In genomic region chr19:24173608-24174523, GRCm38 (mm10) we compare ENCODE assay signal across 8 mouse cellular contexts. TPM values are rescaled to one million over a fixed set of nuclear protein-coding genes. Genes with fewer than 3 reads are reported as not detected.
DNase-seq lines count a peak whose midpoint lies in the region; ATAC-seq and TF ChIP-seq lines count a peak whose summit lies in the region.

No protein-coding gene starts in this region.

- peak; percentile 95 for ATAC-seq in hindbrain, embryonic 11.5 days (ENCODE audit: low FRiP score)
- peak; percentile 97 for ATAC-seq in lung, postnatal 0 days

- DNase-seq in MEL-GATA-1-ER (ENCODE audit: extremely low read depth, low read depth): peak; percentile 57
- peak; percentile 98 for DNase-seq in cerebellum, adult 2 months
- DNase-seq in frontal cortex, adult 2 months (ENCODE audit: extremely low spot score in 1 of 2, low spot score in 1 of 2): peak; percentile 75 to 91
- DNase-seq in hindbrain, embryonic 11.5 days (ENCODE audit: low spot score): peak; percentile 94
- peak; percentile 87 to 93 for DNase-seq in layer of hippocampus, postnatal 10 days (ENCODE audit: low spot score in 2 of 2)
- DNase-seq in lung, postnatal 0 days (ENCODE audit: low spot score): peak; percentile 95
- DNase-seq in ovary, postnatal 14 days (ENCODE audit: low spot score): peak; percentile 84
- peak; percentile 49 to 51 for DNase-seq in thymus, postnatal 10 days (ENCODE audit: low spot score in 2 of 2)

- no peaks in the 10 kb centered on the region for H3K4me1 ChIP-seq in cerebellum, adult 2 months (ENCODE audit: control insufficient read depth, insufficient read depth, low read length)
- no peaks in the 10 kb centered on the region for H3K4me1 ChIP-seq in hindbrain, embryonic 11.5 days (replicated peaks; ENCODE audit: control insufficient read depth, insufficient read depth, low read length)
- H3K4me1 ChIP-seq in lung, postnatal 0 days (ENCODE audit: insufficient read depth, low read depth, low read length): peaks cover 11% of the 10 kb centered on the region; the same call in 1 of the 2 replicates

- peak overlapping the region; percentile 90 for H3K9ac ChIP-seq in hindbrain, embryonic 11.5 days (ENCODE audit: low read depth, low read length)
- H3K9ac ChIP-seq in lung, postnatal 0 days (replicated peaks; ENCODE audit: low read depth): peak overlapping the region; percentile 79

- H3K4me3 ChIP-seq in cerebellum, adult 2 months (replicated peaks; ENCODE audit: insufficient read depth, low read depth, low read length): peak overlapping the region; percentile 83
- H3K4me3 ChIP-seq in hindbrain, embryonic 11.5 days (ENCODE audit: low read depth, low read length): peak overlapping the region; percentile 75
- H3K4me3 ChIP-seq in lung, postnatal 0 days (ENCODE audit: low read depth, low read length): peak overlapping the region; percentile 65

- peak; percentile 73 for TF ChIP-seq POLR2A in cerebellum, adult 2 months (IDR thresholded peaks at IDR 0.05; ENCODE audit: borderline replicate concordance, insufficient read depth, low read length)

- no peaks in the 10 kb centered on the region for H3K9me3 ChIP-seq in hindbrain, embryonic 11.5 days (ENCODE audit: control insufficient read depth, low read length)
- H3K9me3 ChIP-seq in lung, postnatal 0 days (ENCODE audit: low read length): no peaks in the 10 kb centered on the region

- H3K4me2 ChIP-seq in hindbrain, embryonic 11.5 days (replicated peaks; ENCODE audit: low read depth, low read length): peak overlapping the region; percentile 48
- peak overlapping the region; percentile 82 for H3K4me2 ChIP-seq in lung, postnatal 0 days (replicated peaks; ENCODE audit: low read depth, low read length)

- WGBS in cerebellum, adult 2 months: under 1% methylated on average over 103 of the region's 103 CpGs
- WGBS in hindbrain, embryonic 11.5 days: under 1% methylated on average over 75 of the region's 103 CpGs
- under 1% methylated on average over 69 of the region's 103 CpGs for WGBS in lung, postnatal 0 days

- TF ChIP-seq CTCF in cerebellum, adult 2 months (IDR thresholded peaks at IDR 0.05; ENCODE audit: borderline replicate concordance, insufficient read depth, low read depth, low read length): no peak
- peak; percentile 45 for TF ChIP-seq CTCF in lung, postnatal 0 days (IDR thresholded peaks at IDR 0.05)

- H3K27ac ChIP-seq in cerebellum, adult 2 months (ENCODE audit: insufficient read depth, low read length): peak overlapping the region; percentile 82
- peak overlapping the region; percentile 61 for H3K27ac ChIP-seq in hindbrain, embryonic 11.5 days (ENCODE audit: low read depth, low read length)
- peak overlapping the region; percentile 84 for H3K27ac ChIP-seq in lung, postnatal 0 days (ENCODE audit: low read length)

- no peaks in the 10 kb centered on the region for H3K27me3 ChIP-seq in cerebellum, adult 2 months (ENCODE audit: control insufficient read depth, insufficient read depth, low read length)
- H3K27me3 ChIP-seq in hindbrain, embryonic 11.5 days (ENCODE audit: control insufficient read depth, insufficient read depth, low read length): no peaks in the 10 kb centered on the region
- H3K27me3 ChIP-seq in lung, postnatal 0 days (replicated peaks; ENCODE audit: insufficient read depth, low read length): no peaks in the 10 kb centered on the region

- no peak for TF ChIP-seq EP300 in lung, postnatal 0 days (IDR thresholded peaks at IDR 0.05)

- no peaks in the 10 kb centered on the region for H3K36me3 ChIP-seq in hindbrain, embryonic 11.5 days (ENCODE audit: control insufficient read depth, insufficient read depth, low read length)
- no peaks in the 10 kb centered on the region for H3K36me3 ChIP-seq in lung, postnatal 0 days (ENCODE audit: insufficient read depth, low read length)

RNA-seq across cellular contexts. Expression of gene Tjp2, which starts 51.0 kb away (rescaled TPM):
- polyA plus RNA-seq in cerebellum, adult 2 months (2012; rRNA removed): 26.5 and 27.7 TPM in 2 replicates
- polyA plus RNA-seq in frontal cortex, adult 2 months (2012; rRNA removed): 13.8 and 16.2 TPM in 2 replicates
- polyA plus RNA-seq in hindbrain, embryonic 11.5 days (2014; fragmentation: Nextera tagmentation; extraction: Ambion mirVana): 18.1 and 19.1 TPM in 2 replicates
- 10 to 100 TPM; 20.7 to 25.9 TPM for total RNA-seq in layer of hippocampus, postnatal 10 days (2021)
- 37.8 and 48.3 TPM in 2 replicates for polyA plus RNA-seq in lung, postnatal 0 days (2015; fragmentation: Nextera tagmentation; extraction: Ambion mirVana)

Comparison
In these comparisons a context has a peak if more than half of its experiments do, and no peak if none do; other contexts are left out.
1. Peak in every context shown above with its lines: DNase-seq, ATAC-seq, H3K4me3 ChIP-seq and H3K27ac ChIP-seq.